Mouse (Mus musculus) ES-E14 (cell line): ENCODE data around the gene St7.
A peak's percentile ranks its signal among the peaks of the same experiment; 100 is the strongest.

Experiments
- CHD2 ChIP-seq: IDR thresholded peaks from 2 replicates; pipeline ENCODE4 v1.6.1; 2014; ENCODE audit warnings: mild to moderate bottlenecking, low read depth, low read length, inconsistent platforms
- MAFK ChIP-seq: IDR thresholded peaks from 2 replicates; pipeline ENCODE4 v1.6.1; 2014; ENCODE audit warnings: mild to moderate bottlenecking, low read depth, low read length, inconsistent platforms; ENCODE audit not compliant: insufficient read depth
- ZC3H11A ChIP-seq: IDR thresholded peaks from 2 replicates; pipeline ENCODE4 v1.6.1; 2012; ENCODE audit warnings: low read depth, mild to moderate bottlenecking, inconsistent platforms, low read length, borderline replicate concordance
- ZNF384 ChIP-seq: IDR thresholded peaks from 2 replicates; pipeline ENCODE4 v1.6.1; 2012; ENCODE audit warnings: low read depth, low read length, inconsistent platforms

DNA sequence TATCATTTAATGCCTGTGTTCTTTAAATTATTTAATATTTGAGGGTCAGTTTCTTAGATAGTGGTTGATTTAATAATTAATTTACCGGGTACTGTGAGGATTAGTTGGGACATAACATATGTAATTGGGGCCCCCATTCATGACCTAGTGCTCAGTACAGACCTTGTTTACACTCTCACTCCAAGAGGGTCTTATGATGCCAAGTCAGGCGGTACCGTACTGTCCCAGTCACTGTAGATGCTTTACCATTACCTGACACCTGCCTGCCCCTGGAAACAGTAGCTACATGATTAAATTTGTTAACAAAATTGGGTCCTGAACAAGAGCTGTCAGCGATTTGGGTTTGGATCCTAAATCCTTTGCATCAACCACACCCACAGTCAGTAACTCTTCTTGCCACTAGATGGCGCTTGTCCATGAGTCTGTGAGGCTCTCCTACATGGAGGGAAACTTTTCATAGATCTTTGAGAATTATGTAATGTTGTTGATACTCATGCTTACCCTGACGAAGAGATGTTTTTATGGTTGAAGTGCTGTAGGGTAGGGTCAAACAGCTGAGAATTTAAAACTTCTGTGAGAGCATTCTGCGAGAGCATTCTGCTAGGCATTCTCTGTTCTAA lies 33.2 kb downstream of the St7 start:
- TF ChIP-seq ZNF384 (no peak), MAFK (no peak), ZC3H11A (0 out of 2 replicates have a peak, but pooled peaks have one; percentile 6), CHD2 (no peak)
